Comparison of ENCODE assay signal across 27 mouse cellular contexts in genomic region chr14:48186302-48186701, GRCm38 (mm10).
"Had no signal": no experiment of that assay in that cellular context is flagged by ENCODE, and none has a peak within 500 bp of the region (broad histone marks: within the 10 kb centered on the region; RNA-seq: fewer than 3 reads in every experiment).

No protein-coding gene starts in this region.

- H3K27me3 ChIP-seq: embryonic facial prominence, embryonic 12.5 days; embryonic facial prominence, embryonic 13.5 days; embryonic facial prominence, embryonic 15.5 days; forebrain, embryonic 12.5 days; forebrain, embryonic 13.5 days; forebrain, embryonic 15.5 days had no signal

- ATAC-seq: forebrain, embryonic 13.5 days; forebrain, embryonic 14.5 days; forebrain, embryonic 15.5 days; forebrain, embryonic 16.5 days had no signal

- H3K4me3 ChIP-seq: embryonic facial prominence, embryonic 10.5 days; embryonic facial prominence, embryonic 12.5 days; embryonic facial prominence, embryonic 13.5 days; embryonic facial prominence, embryonic 15.5 days; erythroblast, embryonic 14.5 days; forebrain, embryonic 10.5 days; forebrain, embryonic 12.5 days; forebrain, embryonic 13.5 days; forebrain, embryonic 15.5 days; gastrocnemius, adult 2 months; heart, adult 2 months had no signal

- H3K9me3 ChIP-seq: embryonic facial prominence, embryonic 15.5 days had no signal

- DNase-seq: cerebellum, adult 2 months; cerebellum, adult 8-10 months; cerebellum, adult 9-10 months; cerebellum, adult 9-11 months; cerebellum, postnatal 10 days; cerebellum, postnatal 14 days; cerebellum, postnatal 25 days; cerebellum, postnatal 36 days; embryo, embryonic 11 days; forebrain, postnatal 0 days; gastrocnemius, adult 2 months; gastrocnemius, postnatal 10 days; gastrocnemius, postnatal 14 days; gastrocnemius, postnatal 25 days; gastrocnemius, postnatal 36 days had no signal

- H3K4me1 ChIP-seq: forebrain, embryonic 10.5 days; forebrain, embryonic 12.5 days; forebrain, embryonic 13.5 days; forebrain, embryonic 15.5 days had no signal
